Mouse (Mus musculus) neural tube, embryonic 11.5 days (tissue): ENCODE results near the gene Zdhhc14. TPM values are rescaled to one million over a fixed set of nuclear protein-coding genes. Genes with fewer than 3 reads are reported as not detected.

Experiments used
- ATAC-seq: fragments of 200-750 bp; cut with Nextera tagmentation; 2 replicates; pipeline ENCODE4 v1.8.0; 2017; ENCODE audit warnings: moderate number of reproducible peaks, mild to moderate bottlenecking, moderate TSS enrichment, moderate library complexity; ENCODE audit not compliant: insufficient read depth, low FRiP score, low TSS enrichment
- DNase-seq: peaks from one replicate; pipeline ENCODE4 v3.0.0-alpha.2; 2015; ENCODE audit warnings: low spot score
- H3K27ac ChIP-seq: fragments of 300-500 bp; sonication (generic); 2 replicates; pipeline ENCODE4 v1.5.1; 2014; ENCODE audit warnings: low read depth, mild to moderate bottlenecking, low read length
- H3K27me3 ChIP-seq: fragments of 300-500 bp; sonication (generic); 2 replicates; pipeline ENCODE4 v1.6.1; 2014; ENCODE audit warnings: mild to moderate bottlenecking, low read length, mixed read lengths; ENCODE audit not compliant: control insufficient read depth, insufficient read depth
- H3K36me3 ChIP-seq: fragments of 300-500 bp; sonication (generic); 2 replicates; pipeline ENCODE4 v1.6.1; 2014; ENCODE audit warnings: mild to moderate bottlenecking, low read length, moderate library complexity, mixed read lengths; ENCODE audit not compliant: control insufficient read depth, insufficient read depth
- H3K4me1 ChIP-seq: fragments of 300-500 bp; sonication (generic); 2 replicates; pipeline ENCODE4 v1.6.1; 2014; ENCODE audit warnings: low read length, mixed read lengths; ENCODE audit not compliant: control insufficient read depth, insufficient read depth
- H3K4me2 ChIP-seq: fragments of 300-500 bp; sonication (generic); 2 replicates; pipeline ENCODE4 v1.6.1; 2014; ENCODE audit warnings: low read depth, mild to moderate bottlenecking, moderate library complexity
- H3K4me3 ChIP-seq: fragments of 300-500 bp; sonication (generic); 2 replicates; pipeline ENCODE4 v1.5.1; 2014; ENCODE audit warnings: low read depth, low read length
- H3K9ac ChIP-seq: fragments of 300-500 bp; sonication (generic); 2 replicates; pipeline ENCODE4 v1.6.1; 2014; ENCODE audit warnings: mild to moderate bottlenecking, low read length
- H3K9me3 ChIP-seq: fragments of 300-500 bp; sonication (generic); 2 replicates; pipeline ENCODE4 v1.6.1; 2016; ENCODE audit warnings: low read length; ENCODE audit not compliant: control insufficient read depth
- whole genome bisulfite sequencing: fragments of 180-500 bp; shearing (Covaris S2); extraction: QIAGEN DNeasy Blood & Tissue Kit; methylation state at CpG from one replicate; pipeline ENCODE4 v1.1.7; 2014; 5-methylcytosine and 5-hydroxymethylcytosine counted together
- polyA plus RNA-seq: library from polyadenylated mRNA; unstranded; fragments of >200 nt; fragmentation: Nextera tagmentation; extraction: Ambion mirVana; gene quantifications from 2 replicates; pipeline ENCODE4 v1.2.1, GENCODE M21; 2014

Zdhhc14 gene
- polyA plus RNA-seq, 1 experiment from 2014 or later = 2.6 TPM

- Histone ChIP-seq H3K4me1 (no peaks in the 10 kb centered on the region), H3K4me2 (no peak overlapping the region), H3K9me3 (no peaks in the 10 kb centered on the region), H3K9ac (no peak overlapping the region), H3K27ac (no peak overlapping the region), H3K27me3 (no peaks in the 10 kb centered on the region), H3K4me3 (no peak overlapping the region), H3K36me3 (no peaks in the 10 kb centered on the region)
- DNase-seq = no peak
- no peak for ATAC-seq
These were observed 80.5 kb downstream of the Zdhhc14 start for GRCm38 (mm10) chr17:5572745-5573420.

GRCm38 (mm10) chr17:5574672-5575071, 82.3 kb downstream of the Zdhhc14 start:
- H3K4me1 ChIP-seq = no peaks in the 10 kb centered on the region
- DNase-seq = no peak
- H3K9me3 ChIP-seq = no peaks in the 10 kb centered on the region
- H3K36me3 ChIP-seq = no peaks in the 10 kb centered on the region
- no peak for ATAC-seq
- H3K4me2 ChIP-seq = no peak overlapping the region
- H3K9ac ChIP-seq = no peak overlapping the region
- no peak overlapping the region for H3K4me3 ChIP-seq
- H3K27ac ChIP-seq = no peak overlapping the region
- H3K27me3 ChIP-seq = no peaks in the 10 kb centered on the region
- WGBS = 90% methylated on average over 5 of the region's 5 CpGs

- no peaks in the 10 kb centered on the region for H3K9me3 ChIP-seq
- no peak overlapping the region for H3K9ac ChIP-seq
- H3K36me3 ChIP-seq = no peaks in the 10 kb centered on the region
- no peak for DNase-seq
- no peak overlapping the region for H3K4me3 ChIP-seq
- H3K4me1 ChIP-seq = no peaks in the 10 kb centered on the region
- H3K27me3 ChIP-seq = no peaks in the 10 kb centered on the region
- no peak overlapping the region for H3K27ac ChIP-seq
- 83% methylated on average over 4 of the region's 4 CpGs for WGBS
- H3K4me2 ChIP-seq = no peak overlapping the region
- ATAC-seq = no peak
These were observed 83.2 kb downstream of the Zdhhc14 start for GRCm38 (mm10) chr17:5575518-5575917.

- H3K9me3 ChIP-seq = no peaks in the 10 kb centered on the region
- no peak for ATAC-seq
- no peak overlapping the region for H3K27ac ChIP-seq
- no peak for DNase-seq
- no peak overlapping the region for H3K9ac ChIP-seq
- H3K36me3 ChIP-seq = no peaks in the 10 kb centered on the region
- H3K4me1 ChIP-seq = no peaks in the 10 kb centered on the region
- 90% methylated on average over 3 of the region's 3 CpGs for WGBS
- no peak overlapping the region for H3K4me3 ChIP-seq
- H3K27me3 ChIP-seq = no peaks in the 10 kb centered on the region
- no peak overlapping the region for H3K4me2 ChIP-seq
These were observed 89.9 kb downstream of the Zdhhc14 start for GRCm38 (mm10) chr17:5582232-5582631.

GRCm38 (mm10) chr17:5582937-5583336, 90.6 kb downstream of the Zdhhc14 start:
- WGBS = 90% methylated on average over 5 of the region's 5 CpGs
- Histone ChIP-seq H3K36me3 (no peaks in the 10 kb centered on the region), H3K9ac (no peak overlapping the region), H3K27me3 (no peaks in the 10 kb centered on the region), H3K4me3 (no peak overlapping the region), H3K4me1 (no peaks in the 10 kb centered on the region), H3K27ac (no peak overlapping the region), H3K9me3 (no peaks in the 10 kb centered on the region), H3K4me2 (no peak overlapping the region)
- ATAC-seq (no peak), DNase-seq (no peak)

- no peaks in the 10 kb centered on the region for H3K36me3 ChIP-seq
- no peaks in the 10 kb centered on the region for H3K9me3 ChIP-seq
- WGBS = 68% methylated on average over 12 of the region's 12 CpGs
- ATAC-seq (no peak), DNase-seq (no peak)
- H3K4me3 ChIP-seq = no peak overlapping the region
- no peaks in the 10 kb centered on the region for H3K27me3 ChIP-seq
- H3K4me1 ChIP-seq = no peaks in the 10 kb centered on the region
- no peak overlapping the region for H3K4me2 ChIP-seq
- no peak overlapping the region for H3K27ac ChIP-seq
- H3K9ac ChIP-seq = no peak overlapping the region
These were observed 91.3 kb downstream of the Zdhhc14 start for GRCm38 (mm10) chr17:5583472-5584145.

- H3K4me3 ChIP-seq = no peak overlapping the region
- H3K36me3 ChIP-seq = no peaks in the 10 kb centered on the region
- H3K9ac ChIP-seq = no peak overlapping the region
- no peak overlapping the region for H3K4me2 ChIP-seq
- H3K27ac ChIP-seq = no peak overlapping the region
- DNase-seq = no peak
- ATAC-seq = no peak
- no peaks in the 10 kb centered on the region for H3K4me1 ChIP-seq
- no peaks in the 10 kb centered on the region for H3K9me3 ChIP-seq
- WGBS = 75% methylated on average over 6 of the region's 6 CpGs
- no peaks in the 10 kb centered on the region for H3K27me3 ChIP-seq
These were observed 99.3 kb downstream of the Zdhhc14 start for GRCm38 (mm10) chr17:5591604-5592209.

- WGBS = 91% methylated on average over 2 of the region's 2 CpGs
These were observed 100.7 kb downstream of the Zdhhc14 start for GRCm38 (mm10) chr17:5593071-5593470.

GRCm38 (mm10) chr17:5595068-5595467, 102.7 kb downstream of the Zdhhc14 start:
- no peak for DNase-seq
- ATAC-seq = no peak
- H3K27ac ChIP-seq = no peak overlapping the region
- no peaks in the 10 kb centered on the region for H3K4me1 ChIP-seq
- H3K9ac ChIP-seq = no peak overlapping the region
- no peak overlapping the region for H3K4me3 ChIP-seq
- H3K36me3 ChIP-seq = no peaks in the 10 kb centered on the region
- H3K4me2 ChIP-seq = no peak overlapping the region
- 77% methylated on average over 5 of the region's 5 CpGs for WGBS
- no peaks in the 10 kb centered on the region for H3K27me3 ChIP-seq
- H3K9me3 ChIP-seq = no peaks in the 10 kb centered on the region

More at GRCm38 (mm10) chr17:5593071-5593470, 100.7 kb downstream of the Zdhhc14 start:
- H3K27me3 ChIP-seq = no peaks in the 10 kb centered on the region
- ATAC-seq (no peak), DNase-seq (no peak)
- no peaks in the 10 kb centered on the region for H3K36me3 ChIP-seq
- H3K9ac ChIP-seq = no peak overlapping the region
- H3K4me3 ChIP-seq = no peak overlapping the region
- H3K27ac ChIP-seq = no peak overlapping the region
- H3K9me3 ChIP-seq = no peaks in the 10 kb centered on the region
- H3K4me2 ChIP-seq = no peak overlapping the region
- no peaks in the 10 kb centered on the region for H3K4me1 ChIP-seq
